Mouse (Mus musculus): ENCODE results near the gene Minar1. TPM values are rescaled to one million over a fixed set of nuclear protein-coding genes. Genes with fewer than 3 reads are reported as not detected.

Minar1 gene
- polyA plus RNA-seq, 1 experiment, result not detected

GRCm38 (mm10) chr9:89592391-89592790 is 30.5 kb downstream of the Minar1 start:
- TF ChIP-seq GATA1 (IDR thresholded peaks at IDR 0.05; ENCODE audit: low read length), result no peak

- no peak for TF ChIP-seq GATA1 (IDR thresholded peaks at IDR 0.05; ENCODE audit: low read length)
Observed at GRCm38 (mm10) chr9:89578422-89578821, 44.5 kb downstream of the Minar1 start.

- TF ChIP-seq GATA1 (IDR thresholded peaks at IDR 0.05; ENCODE audit: low read length), result no peak
Observed at GRCm38 (mm10) chr9:89552663-89553062, 70.3 kb downstream of the Minar1 start.

Other genes starting within 250 kb of the Minar1 start
- gene Tmed3, start 81.9 kb upstream of the Minar1 start, polyA plus RNA-seq (2012), result 29.9 and 32.2 TPM in 2 replicates
- gene Ankrd34c, start 115.3 kb upstream of the Minar1 start, polyA plus RNA-seq (2012), result not detected in 2 replicates